Mouse (Mus musculus) left cerebral cortex, postnatal 36 days (tissue): ENCODE measurements at regions not wholly inside any gene's neighbourhood (a gene's known extent, or its start where the extent isn't known, plus 50 kb on each side); places are given as distances from the start of the nearest gene placed in this dataset.
"Not testable (repeated sequence)": the region's sequence is repeated elsewhere in the genome, so short reads cannot be mapped to it uniquely, and the experiment has no call there.

Source experiments
- DNase-seq, 2 experiments: peaks; one replicate each; pipeline ENCODE4 v3.0.0; 2021 to 2022; ENCODE audit warnings: low spot score in 2 of 2, mixed read lengths in 1 of 2
- intact Hi-C: fragments of 180-260 bp; cut with DNase I; formaldehyde crosslinking; loops from one replicate; pipeline ENCODE4 v1.15.1; 2025

DNA sequence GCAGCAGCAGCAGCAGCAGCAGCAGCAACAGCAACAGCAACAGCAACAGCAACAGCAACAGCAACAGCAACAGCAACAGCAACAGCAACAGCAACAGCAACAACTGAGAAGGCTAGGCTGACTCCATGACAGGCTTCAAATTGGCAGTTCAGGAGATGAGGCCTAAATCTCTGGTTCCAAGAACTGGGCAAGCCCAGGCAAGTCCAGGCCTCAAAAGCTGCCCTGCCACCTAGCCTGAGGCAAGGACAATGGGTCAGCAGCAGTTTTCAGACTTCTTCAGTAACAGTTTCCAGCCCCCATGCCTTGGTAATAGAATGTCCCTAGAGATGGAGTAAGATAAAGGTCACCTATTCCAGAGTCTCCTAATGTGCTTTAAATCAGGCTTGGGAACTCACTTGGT lies 158.1 kb downstream of the Spata19 start:
- intact Hi-C loops, DNase-seq: not testable (repeated sequence)

DNA sequence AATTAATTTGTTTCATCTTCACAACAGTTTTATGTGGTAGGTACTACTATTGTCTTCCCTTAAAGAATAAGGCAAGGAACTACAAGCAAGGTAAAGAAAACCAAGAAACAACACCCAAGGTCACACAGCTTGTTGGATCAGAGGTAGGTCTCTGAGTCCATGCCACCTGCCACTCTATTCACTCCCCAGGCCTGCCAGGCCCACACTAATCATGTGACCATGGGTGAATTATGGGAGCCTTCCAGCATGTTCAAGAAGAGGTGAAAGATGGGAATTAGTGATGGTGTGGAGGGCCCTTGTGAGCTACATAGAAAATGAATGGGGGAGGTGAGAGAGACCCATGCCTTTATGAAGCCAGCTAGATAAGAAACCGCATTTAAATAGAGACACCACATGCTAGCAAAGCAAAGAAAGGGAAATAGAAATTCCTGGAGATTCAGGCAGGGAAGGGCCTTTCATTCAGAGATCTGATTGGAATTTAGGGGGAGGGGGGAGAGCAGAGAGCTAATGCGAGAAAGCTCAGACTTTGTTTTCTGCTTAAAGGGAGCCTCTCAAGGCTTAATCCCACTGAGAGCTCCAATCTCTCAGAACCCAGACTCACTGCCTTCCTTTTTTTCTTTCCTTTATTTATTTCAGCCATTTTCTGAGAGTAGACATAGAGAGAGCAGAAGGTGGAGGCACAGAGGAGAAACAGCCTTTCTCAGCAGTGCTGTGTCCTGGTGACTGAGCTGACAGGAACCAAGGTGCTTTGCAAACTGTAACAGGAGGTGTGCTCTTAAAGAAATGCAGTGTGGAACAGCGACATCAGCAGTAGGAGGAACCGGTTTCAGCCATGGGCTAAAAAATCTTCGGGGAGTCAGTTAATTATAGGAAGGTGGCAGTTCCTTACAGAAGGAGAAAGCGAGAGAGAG lies 160.0 kb downstream of the Spata19 start:
- intact Hi-C loops: no loop called here

DNA sequence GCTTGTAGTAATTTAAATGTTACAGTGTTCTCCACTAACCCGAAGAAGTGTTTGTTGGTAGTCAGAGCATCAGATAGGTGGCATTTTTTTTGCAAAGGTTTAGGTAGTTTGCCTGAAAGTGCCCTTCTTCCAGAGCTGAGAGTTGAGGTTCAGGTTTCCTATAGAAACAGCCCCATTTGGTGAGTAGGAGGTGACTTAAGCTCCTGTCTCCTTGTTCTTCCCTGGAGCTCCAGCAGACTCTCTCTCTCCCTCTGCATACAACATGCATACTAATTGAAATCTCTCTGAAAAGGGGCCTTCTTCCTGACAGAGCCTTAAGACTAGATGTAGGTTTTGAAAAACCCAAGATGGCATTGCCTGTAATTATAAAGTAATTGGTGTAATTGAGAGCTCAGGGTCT lies 161.3 kb downstream of the Spata19 start:
- intact Hi-C loops: no loop called here

More for the DNA sequence above, 160.0 kb downstream of the Spata19 start:
- DNase-seq: no peak

DNA sequence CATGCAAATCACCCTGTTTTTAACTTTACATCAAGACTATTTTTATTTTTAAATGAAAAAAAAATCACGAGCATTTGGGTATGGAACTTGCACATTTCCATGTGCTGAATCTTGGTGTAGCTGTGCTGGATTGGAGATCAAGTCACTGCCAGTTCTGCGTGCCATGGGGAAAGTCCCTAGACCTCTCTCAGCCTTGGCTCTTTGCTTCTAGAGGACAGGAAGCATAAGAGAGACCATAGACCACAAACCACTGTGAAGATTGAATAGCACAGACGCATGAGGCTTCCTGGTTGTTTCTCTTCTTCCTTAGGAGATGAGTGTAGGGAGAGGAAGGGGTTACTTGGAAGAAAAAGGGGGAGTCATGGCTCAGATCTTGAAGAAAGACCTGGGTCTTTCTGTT lies 161.7 kb downstream of the Spata19 start:
- no peak for DNase-seq
- intact Hi-C loops: no loop called here

More for the DNA sequence above, 161.3 kb downstream of the Spata19 start:
- no peak for DNase-seq

DNA sequence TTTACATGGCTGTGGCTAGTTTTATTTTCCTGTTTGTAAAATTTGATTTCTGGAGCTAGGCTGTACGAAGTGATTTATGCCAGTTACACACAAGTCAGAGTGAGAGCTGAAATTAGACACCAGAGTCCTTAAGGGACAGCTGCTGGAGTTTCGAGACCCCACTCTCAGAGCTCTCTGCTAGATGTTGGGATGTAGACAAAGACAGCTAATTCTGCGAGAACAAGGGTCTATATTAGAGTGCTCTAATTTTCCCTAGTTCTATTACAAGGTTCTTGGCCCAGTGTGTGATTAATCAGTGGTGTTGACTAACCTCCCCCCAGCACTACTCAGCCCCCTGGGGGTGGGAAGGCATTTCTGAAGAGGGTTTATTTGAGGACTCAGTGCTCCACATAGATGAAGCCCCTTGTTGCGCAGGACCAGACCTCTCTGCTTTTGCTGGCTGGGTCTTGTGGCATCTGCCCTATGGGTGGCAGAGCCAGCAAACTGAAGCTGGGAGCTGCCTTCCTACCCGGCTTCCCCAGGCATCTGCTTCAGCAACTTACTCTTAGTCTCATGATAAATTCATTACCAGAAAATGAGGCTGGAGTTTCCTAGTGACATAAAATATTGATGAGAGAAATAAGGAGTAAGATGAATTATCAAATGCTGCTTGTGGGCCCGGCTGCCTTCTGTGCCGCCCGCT lies 171.9 kb downstream of the Spata19 start:
- DNase-seq: no peak

DNA sequence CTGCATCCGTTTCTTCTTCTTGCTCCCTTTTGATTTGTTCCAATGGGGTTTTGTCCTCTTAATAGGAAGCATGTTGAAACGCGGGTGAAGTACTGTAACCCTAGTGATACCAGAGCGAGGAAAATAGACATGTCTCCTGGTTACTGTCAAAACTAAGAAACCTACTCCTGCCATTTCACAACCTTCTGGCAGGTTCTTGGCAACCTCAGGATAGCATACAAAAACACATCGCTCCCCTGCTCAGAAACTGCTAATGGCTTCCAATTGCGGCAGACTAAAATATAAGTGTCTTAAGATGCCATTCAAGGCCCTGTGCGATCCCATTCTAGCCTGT lies 172.4 kb downstream of the Spata19 start:
- no peak for DNase-seq
- intact Hi-C loops: no loop called here

More for the DNA sequence above, 171.9 kb downstream of the Spata19 start:
- intact Hi-C loops: no loop called here

DNA sequence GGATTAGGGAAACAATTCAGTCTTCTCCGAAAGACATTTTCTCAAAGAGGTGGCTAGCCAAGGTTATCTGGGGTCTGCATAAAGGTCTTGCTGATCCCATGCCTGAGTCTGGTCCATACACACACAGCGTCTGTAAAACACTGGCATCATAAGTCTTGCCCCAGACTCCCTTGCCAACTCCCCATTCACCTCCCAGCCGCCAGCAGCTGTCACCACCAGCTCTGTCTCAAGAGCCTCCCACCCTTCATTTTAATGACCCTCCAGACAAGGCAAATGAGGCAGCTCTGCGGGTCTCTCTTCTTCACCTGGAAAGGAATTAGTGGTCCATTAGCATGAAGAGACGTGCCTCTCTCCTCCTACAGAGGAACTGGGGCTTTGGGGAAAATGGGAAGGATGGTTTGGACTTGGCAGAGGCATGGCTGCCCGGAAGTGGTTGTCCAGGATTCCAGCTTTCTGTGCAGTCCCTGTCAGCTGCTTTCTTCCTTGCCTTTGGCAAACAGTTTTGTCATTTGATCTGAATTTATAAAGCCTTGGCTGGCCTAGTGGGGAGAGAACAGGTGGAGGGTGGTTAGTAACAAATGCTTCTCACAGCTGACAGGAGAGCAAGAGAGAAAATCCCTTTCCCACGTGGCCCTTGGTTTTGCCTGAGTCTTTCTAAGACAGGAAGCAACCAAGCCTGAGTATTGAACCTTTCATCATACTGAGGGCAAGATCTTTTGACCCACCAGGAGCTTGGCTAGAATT lies 173.3 kb upstream of the Opcml start:
- no peak for DNase-seq
- intact Hi-C loops: no loop called here

DNA sequence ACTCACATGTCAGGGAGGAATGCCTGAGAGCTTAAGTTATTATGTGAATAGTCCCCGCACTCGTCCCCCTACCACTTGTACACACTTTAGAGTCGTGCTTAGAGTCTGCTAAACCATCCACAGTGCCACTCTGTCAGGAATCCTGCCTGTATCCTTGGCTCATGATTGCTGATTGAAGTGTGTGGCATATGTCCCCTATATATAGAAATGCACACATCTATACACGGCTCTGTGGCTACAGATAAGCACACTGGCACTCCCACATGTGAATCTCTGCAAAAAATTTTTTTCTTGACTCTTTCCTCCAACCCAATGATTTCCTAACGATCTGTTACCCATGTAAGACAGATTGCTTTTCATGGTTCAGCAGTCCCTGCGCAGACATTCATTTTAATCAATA lies 155.7 kb upstream of the Opcml start:
- peak in 1 of 2 experiments; percentile 11 for DNase-seq
- intact Hi-C loops: no loop called here

DNA sequence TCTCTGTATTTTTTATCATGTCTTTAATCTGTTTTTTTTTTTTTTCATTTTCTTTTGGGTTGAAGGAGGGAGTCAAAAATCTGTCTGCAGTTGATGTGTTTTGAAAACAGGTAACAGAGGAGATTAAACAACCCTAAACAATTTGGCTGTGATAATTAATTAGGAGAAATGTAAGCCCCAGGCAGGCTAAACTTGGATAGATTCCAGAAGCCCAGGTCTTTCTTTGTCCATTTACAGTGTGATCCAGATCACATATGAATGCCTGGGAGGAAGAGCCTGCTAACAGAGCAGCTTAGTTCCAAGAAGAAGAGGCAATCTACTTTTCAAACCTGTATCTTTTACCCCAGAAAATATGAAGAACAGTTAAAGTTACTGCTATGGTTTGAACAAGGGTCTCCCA lies 150.0 kb upstream of the Opcml start:
- intact Hi-C loops: no loop called here
- DNase-seq: no peak

DNA sequence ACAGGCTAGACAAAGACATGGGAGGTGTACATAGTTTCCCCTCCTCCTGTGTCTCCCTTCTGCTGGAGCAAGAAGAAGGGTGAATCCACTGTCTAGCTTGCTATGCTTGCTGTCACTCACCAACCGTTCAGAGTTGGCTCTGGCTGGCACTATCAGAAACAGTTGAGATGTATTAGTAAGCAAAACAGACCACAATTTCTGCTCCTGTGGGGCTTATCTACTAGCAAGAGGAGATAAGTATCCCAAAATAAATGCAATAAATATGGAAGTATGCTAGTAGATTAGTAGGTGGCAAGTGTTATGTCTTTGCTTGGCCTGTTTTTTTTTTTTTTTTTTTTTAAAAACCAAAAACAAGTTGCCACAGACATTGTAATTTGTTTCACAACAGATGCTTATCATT lies 147.3 kb upstream of the Opcml start:
- intact Hi-C loops: no loop called here
- no peak for DNase-seq

DNA sequence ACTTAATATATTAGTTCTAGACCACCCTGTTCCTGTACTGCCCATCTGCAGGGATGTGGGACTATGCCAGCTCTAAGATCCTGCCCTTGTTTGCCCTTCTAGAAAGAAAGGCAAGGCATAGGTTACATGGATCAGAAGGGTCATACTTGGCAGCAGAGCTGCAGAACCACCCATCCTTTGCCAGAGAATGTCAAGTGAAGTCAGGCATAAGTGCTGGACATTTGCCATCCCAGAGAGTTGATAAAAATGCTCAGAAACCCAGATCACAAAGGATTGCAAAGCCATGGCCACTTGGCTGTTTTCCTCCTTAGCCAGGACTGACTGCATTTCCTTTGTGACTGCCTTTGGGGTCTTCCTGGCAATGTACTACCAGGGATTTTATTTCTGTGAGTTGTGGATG lies 146.7 kb upstream of the Opcml start:
- intact Hi-C loops: no loop called here

DNA sequence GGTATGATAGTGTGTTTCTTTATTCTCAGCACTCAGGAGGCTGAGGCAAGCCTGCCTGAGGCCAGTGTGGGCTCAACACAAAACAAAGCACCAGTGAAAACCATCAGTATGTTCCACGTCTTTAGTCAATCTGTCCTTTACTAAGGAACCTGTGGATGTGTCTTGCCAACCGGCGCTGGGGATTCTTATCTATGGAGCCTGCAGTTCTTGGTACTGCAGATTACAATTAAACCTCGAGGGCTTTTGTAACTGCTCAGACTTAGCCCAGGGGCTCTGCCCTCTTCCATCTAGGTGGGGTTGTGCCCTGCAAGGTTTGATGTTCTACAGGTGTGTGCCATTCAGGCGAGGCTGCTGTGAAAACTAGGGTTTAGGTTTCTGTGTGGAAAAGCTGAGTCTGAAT lies 145.1 kb upstream of the Opcml start:
- DNase-seq: no peak
- intact Hi-C loops: no loop called here

More for the DNA sequence above, 146.7 kb upstream of the Opcml start:
- no peak for DNase-seq

DNA sequence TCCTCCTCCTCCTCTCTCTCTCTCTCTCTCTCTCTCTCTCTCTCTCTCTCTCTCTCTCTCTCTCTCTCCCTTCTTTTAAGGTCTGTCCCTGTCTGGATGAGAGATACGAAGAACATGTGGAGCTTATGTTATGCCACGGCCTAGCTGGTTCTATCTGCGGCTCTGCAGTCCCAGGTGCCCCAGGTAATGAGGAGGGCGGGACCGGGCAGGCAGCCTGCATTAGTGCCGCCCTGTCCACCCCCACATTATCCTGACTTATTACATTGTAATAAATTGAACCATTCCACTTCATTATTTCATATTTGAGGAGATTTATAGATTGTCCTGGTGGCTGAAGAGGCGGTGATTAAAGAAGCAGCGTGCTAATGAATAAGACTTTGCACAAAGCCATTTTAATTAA lies 144.5 kb upstream of the Opcml start:
- DNase-seq: no peak
- intact Hi-C loops: no loop called here

DNA sequence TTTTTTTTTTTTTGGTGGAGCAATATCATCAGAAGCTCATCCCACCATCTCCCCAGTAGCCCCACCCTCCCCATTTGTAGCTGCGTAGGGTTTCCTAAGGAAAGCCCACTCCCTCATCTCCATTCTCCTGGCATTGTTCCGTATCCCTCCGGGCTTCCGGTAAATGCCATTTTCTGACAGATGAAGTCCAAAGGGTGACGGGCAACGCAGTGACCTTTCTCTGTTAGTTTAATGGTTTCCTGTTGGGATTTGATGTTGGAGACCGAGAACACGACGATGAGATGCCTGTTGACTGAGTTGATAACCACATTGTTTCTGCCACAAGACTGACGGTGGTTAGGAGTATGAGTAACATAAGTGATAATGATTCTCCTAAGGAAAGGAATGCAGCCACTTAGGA lies 143.6 kb upstream of the Opcml start:
- intact Hi-C loops: no loop called here
- DNase-seq: no peak

DNA sequence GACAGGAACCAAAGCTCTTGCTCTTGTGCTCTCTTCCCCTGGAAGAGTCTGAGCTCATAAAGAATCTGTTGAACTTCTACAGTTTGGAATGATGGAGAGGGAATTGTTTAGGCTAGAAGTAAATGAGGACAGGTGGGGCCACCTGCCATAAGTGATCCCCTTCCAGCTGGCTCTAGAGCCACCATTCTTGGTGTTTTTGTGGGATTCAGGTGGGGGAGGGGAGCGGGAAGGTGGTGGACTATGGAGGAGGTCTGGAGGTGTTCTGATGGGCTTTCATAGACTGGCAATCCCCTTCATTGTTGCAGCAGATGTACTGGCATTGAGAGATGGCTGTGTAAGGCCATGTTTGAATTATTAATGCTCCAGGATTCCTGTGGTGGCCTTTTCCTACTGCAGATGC lies 132.6 kb upstream of the Opcml start:
- intact Hi-C loops: no loop called here
- DNase-seq: no peak

DNA sequence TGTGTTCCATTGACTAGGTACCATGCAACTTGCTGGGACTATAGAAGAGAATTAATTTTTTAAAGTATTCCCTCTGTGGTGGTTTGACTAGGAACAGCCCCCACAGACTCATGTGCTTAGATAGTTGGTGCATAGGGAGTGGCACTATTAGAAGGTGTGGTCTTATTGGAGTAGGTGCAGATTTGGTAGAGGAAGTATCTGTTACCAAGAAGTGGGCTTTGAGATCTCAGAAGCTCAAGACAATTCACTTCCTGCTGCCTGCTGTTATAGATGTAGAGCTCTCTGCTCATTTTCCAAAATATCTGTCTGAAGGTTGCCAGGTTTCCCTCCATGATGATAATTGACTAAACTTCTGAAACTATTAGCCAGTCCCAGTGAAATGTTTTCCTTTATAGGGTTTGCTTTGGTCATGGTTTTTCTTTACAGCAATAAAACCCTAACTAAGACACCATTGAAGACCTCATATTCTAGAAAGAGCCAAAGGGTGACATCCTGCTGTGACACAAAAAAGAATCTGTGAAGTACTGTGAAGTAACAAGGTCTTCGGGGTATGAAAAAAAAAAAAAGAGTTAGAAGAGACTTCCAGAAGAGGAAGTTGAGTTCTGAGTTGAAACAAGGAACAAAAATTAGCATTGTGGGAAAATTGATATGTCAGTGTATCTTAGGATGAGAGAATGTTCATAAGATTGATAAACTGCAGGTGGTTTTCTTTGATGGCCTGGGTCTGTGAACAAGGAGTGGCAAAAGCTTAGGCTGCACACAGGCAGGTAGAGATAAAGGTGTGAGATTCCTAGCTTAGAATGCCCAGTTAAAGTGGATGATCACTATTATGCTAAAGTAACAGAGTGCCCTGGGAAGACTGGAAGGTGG lies 128.9 kb upstream of the Opcml start:
- no peak for DNase-seq
- intact Hi-C loops: no loop called here

DNA sequence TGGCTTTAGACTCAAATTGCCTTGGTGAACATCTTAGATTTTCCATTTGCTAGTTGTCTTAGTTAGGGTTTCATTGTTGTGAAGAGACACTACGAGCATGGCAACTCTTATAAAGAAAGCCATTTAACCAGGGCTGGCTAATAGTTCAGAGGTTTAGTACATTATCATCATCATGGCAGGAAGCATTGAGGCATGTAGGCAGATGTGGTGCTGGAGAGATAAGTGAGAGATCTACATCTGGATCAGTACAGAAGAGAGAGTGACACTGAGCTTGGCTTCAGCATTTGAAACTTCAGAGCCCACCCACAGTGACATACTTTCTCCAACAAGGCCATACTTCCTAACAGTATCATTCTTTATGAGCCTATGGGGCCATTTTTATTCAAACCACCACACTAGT lies 127.3 kb upstream of the Opcml start:
- no peak for DNase-seq
- intact Hi-C loops: no loop called here

DNA sequence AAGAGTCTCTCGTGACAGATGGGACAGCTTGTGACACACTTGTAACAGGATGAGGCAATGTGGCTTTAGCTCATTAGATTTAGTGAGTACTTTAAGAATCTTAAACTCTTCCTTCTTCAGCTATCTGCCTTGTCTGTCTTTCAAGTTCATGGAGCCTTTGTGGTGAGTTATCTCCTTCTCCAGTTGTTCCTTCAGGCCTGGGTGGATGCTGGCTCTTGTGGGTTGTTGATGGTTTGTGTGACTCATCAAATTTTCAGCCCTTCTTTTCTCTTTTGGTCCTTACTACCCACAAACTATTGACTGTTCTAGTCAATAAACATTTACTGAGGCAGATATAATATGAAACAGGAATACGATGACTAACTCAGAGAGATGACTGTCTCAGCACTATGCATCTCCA lies 124.9 kb upstream of the Opcml start:
- intact Hi-C loops: no loop called here
- DNase-seq: no peak

DNA sequence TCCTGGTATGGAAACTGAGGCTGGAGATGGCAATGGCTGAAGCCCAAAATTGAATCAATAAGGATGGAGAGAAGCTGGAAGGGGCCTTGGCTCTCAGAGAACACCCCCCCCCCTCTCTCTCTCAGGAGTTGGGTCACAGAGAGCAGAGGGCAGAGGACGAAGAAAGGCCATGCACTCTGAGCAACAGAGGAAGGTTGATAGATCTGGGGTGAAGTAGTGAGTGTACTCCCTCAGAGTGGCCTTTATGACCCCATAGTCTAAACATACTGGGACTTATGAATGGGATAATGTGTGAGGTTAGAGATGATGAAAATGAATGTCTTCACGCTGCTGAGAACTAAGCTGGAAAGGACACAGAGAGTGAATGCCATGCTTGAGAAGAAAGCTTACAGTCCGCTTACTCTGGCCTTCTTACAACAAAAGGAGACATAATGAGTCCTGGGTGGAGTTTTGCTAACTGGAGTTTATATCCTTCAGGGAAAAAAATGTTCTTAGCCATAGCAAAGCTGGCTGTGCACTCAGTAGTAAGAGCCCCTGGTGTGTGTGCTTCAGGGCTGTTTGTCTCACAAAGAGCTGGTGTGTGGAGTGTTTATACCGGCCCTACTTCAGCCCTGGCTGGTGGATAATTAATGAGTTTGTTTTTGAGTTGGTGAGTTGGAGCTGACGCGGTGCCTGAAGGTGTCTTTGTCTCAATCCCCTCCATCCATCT lies 120.4 kb upstream of the Opcml start:
- intact Hi-C loops: no loop called here
- no peak for DNase-seq
